Mouse (Mus musculus): ENCODE data around the gene Sh3bp5l.

Gene Sh3bp5l

DNA sequence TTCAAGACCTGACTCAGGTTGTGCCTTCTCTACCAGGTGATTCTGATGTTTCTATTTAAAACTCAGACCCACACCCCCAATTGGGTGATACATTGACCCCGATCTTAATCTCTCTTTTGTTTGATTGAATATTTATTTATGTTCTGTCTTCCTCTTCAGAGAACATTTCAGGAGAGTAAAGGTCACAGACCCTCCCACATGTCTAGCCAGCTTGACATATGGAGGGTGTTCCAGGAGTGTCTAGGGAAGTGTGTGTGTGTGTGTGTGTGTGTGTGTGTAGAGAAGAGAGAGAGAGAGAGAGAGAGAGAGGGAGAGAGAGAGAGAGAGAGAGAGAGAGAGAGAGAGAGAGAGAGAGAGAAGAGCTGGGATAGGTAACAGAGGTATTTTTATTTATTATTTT lies 47.2 kb downstream of the Sh3bp5l start:
- DNase-seq (ENCODE audit: low spot score in 2 of 2) = no peak

DNA sequence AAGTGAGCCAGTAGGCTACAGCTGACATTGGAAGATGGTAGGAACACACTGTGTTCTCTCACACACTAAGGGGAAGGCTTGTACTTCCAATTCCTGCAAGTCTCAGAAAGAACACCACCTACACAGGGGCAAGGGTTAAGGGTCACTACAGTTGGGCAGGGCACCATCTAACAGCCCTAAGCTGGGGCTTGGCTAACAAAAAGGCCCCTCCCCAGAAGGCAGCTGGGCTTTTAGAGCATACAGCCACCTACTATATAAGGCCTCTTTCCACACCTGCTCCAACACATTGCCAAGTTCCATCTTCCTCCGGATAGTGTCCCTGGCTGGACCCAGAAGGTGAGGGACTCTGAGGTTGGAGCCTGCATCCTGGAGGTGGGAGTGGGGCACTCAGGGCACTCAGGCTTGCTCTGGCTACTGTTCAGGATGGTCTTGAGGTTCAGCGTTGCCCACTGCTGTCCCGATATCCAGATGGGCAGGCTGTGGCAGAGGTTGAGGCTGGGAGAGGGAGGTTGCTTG lies 48.3 kb downstream of the Sh3bp5l start, which contains the start of gene Lypd8:
Lypd8 (plus strand) TSS at position 281 of the 516 bp plus-strand sequence.
- no peak for DNase-seq (ENCODE audit: low spot score in 2 of 2)

DNA sequence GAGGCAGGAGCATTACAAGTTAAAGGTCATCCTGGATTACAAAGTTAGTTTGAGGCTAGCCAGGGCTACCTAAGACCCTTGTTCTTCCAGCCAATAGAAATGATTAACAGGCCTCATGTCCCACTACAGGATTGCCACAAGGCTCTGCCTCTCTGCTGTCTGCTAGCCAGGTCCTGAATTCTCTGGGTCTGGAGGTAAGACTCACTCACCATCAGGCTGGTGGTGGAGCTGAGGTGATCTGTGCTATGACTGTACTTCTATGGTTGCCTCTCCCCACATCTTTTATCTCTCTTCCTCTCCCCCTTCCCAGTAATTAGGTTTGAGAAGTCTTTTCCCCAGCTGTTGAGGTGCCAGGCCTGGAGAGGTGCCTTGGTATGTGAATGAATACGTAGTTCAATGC lies 49.0 kb downstream of the Sh3bp5l start:
- no peak for DNase-seq (ENCODE audit: low spot score in 2 of 2)

DNA sequence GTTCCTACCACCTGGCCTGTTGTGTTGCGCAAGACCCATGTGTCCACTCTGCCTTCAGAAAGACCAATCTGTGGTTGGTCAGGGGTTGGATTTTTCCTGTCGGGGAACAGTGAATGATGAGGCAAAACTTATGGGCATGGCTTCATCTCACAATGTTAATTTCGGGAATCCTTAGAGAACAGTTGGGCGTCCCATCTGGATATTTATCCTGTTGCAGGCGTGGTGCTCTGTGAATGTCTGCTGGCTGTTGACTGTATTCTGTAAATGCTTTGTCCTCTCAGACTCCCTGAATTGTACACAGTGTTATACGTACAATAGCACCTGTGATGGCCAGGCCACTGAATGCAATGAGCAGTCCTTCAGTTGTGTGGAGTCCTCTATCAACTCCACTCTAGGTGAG lies 51.9 kb downstream of the Sh3bp5l start:
- no peak for DNase-seq (ENCODE audit: low spot score in 2 of 2)
